Mouse (Mus musculus): ENCODE data around the gene Olfr702. TPM values are rescaled to one million over a fixed set of nuclear protein-coding genes. Genes with fewer than 3 reads are reported as not detected.

Olfr702 gene
- not detected in 2 replicates for polyA plus RNA-seq (2012; rRNA removed)

GRCm38 (mm10) chr7:106833793-106834192 lies at the start of gene Olfr702:
TSS of gene Olfr702 (minus strand) at chr7:106833893.
- no peak for DNase-seq (ENCODE audit: low spot score)

DNA sequence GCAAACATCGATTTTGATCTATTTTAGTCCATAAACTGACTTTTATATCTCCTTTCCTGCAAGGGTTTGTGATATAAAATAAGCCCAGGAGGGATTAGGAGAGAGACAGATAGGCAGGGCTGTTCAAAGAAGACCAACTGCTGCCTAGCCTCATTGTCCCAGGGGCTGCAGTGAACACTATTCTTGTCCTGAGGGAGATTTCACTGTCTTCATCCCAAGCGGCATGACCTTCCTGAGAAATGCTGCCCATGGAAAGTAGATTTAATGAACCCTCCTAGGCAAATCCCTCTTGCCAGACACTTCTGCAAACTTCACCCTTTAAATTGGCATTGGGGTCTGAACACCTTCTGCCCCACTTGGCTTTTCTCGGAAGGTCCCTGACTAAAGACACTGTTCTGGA lies 43.1 kb upstream of the Olfr702 start, which contains the start of gene Olfr705:
Gene Olfr705 (minus strand): TSS at position 101 of the 400 bp plus-strand sequence.
- DNase-seq (ENCODE audit: low spot score): no peak

DNA sequence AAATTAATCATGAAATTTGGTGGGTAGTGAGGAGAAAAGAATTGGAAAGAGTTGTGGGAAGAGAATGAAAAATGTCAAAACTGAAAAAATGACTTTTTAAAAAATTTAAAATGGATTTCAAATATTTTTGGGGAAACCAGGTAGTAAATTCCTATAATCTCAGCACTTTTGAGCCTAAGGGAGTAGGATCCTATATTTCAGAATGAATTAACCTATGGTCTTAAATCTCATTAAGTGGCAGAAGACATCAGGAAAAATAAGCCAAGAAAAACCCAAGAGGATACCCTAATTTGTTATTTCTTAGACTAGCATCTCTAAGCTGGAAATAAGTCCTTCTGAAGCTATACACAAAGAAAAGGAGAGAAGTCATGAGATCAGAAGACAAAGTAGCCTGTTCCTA lies 29.2 kb upstream of the Olfr702 start, which contains the start of gene Olfr704:
Gene Olfr704 (plus strand): TSS at position 301 of the 400 bp plus-strand sequence.
- DNase-seq (ENCODE audit: low spot score): no peak

GRCm38 (mm10) chr7:106843060-106843459 lies 9.4 kb upstream of the Olfr702 start, which contains the start of gene Olfr703:
TSS of gene Olfr703 (plus strand) at chr7:106843360.
- no peak for DNase-seq (ENCODE audit: low spot score)

DNA sequence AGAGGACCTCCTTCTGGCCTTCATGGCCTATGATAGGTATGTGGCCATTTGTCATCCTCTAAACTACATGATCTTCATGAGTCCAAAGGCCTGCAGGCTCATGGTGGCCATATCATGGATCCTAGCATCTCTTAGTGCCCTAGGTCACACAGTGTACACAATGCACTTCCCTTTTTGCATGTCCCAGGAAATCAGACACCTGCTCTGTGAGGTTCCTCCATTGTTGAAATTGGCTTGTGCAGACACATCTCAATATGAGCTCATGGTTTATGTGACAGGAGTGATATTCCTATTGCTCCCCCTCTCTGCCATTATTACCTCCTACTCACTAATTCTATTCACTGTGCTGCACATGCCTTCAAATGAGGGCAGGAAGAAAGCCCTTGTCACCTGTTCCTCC lies 15.3 kb downstream of the Olfr702 start:
- DNase-seq (ENCODE audit: low spot score): no peak

DNA sequence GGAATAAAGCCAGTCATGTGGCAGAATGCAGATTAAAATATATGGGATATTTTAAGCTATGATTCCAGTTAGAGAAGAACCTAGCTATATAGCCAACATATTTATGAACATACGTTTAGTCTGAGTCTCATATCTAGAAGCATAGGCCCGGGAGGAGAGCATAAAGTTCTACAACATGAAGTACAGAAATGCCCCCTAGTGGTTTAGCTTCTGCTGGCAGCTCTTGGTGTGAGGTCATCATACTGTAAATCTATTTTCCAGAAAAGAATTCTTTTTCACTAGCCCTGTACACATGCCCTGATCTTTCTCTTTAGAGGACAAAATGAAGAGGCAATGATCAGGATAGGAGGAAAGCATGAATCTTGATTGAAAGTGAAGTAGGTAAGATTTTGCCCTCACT lies 17.9 kb downstream of the Olfr702 start:
- DNase-seq (ENCODE audit: low spot score): no peak

DNA sequence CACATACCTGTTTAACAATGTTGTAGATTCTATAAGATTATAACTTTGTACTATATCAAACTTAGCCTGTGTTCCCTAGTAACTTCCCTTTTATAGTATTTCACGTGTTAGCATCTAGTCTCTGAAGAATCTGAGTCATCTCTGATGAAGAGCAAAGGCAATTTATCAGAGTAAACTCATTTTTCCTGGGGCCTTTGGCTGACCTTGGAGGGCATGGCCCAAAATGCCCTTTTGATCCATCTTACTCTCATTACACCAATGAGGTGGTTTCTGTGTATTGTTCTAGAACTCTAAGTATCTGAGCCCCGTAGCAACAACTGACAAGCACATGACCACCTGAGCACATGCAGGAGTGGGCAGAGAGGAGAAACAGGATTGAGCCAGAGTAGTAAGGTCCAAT lies 19.9 kb downstream of the Olfr702 start, which contains the start of gene Olfr701:
Gene Olfr701 (plus strand): TSS at position 301 of the 400 bp plus-strand sequence.
- no peak for DNase-seq (ENCODE audit: low spot score)

- no peak for DNase-seq (ENCODE audit: low spot score)
Observed at GRCm38 (mm10) chr7:106808734-106809133, 25.0 kb downstream of the Olfr702 start, which contains the start of gene Olfr700. TSS of gene Olfr700 (minus strand) at chr7:106808834.

DNA sequence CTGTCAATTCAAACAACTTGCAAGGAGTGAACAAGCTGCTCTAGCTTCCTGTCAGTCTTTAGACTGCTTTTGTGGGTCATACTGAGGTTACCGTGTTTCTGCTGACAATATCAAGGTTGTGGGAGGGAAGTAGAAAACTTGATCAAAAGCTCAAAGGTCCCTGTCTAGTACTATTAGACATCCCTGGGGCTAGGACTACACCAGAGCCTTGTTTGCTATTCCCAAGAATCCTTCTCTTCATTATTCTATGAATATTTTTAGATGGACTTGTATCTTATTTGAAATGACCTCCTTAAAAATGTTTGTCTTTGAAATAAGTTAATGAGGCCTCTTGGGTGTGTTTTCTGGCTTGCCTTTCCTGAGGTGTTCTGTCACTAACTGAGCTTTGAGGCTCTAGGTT lies 40.6 kb downstream of the Olfr702 start, which contains the start of gene Olfr699:
Gene Olfr699 (minus strand): TSS at position 101 of the 400 bp plus-strand sequence.
- DNase-seq (ENCODE audit: low spot score): no peak

DNA sequence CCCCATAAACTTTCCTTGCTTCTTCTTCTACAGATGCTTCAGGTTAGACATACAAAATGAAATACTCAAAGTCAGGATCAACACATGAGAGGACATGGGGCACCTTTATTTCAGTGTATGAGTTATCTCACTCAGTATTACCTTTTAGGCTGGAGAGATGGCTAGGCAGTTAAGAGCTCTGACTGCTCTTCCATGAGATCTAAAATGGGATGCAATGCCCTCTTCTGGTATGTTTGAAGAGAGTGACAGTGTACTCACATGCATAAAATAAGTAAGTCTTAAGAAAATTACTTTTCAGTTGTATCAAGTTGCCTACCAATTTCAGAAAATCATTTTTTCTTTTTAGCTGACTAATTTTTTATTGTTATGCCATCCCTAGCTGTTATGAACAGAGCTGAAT lies 45.4 kb downstream of the Olfr702 start:
- DNase-seq (ENCODE audit: low spot score): no peak

Other genes with a start within 250 kb of the Olfr702 start
- not detected in 2 replicates for gene Olfr693, start 153.3 kb downstream of the Olfr702 start, polyA plus RNA-seq (2012; rRNA removed)
- not detected in 2 replicates for gene Olfr694, start 142.1 kb downstream of the Olfr702 start, polyA plus RNA-seq (2012; rRNA removed)
- gene Olfr695, start 117.5 kb downstream of the Olfr702 start, polyA plus RNA-seq (2012; rRNA removed): not detected in 2 replicates
- not detected in 2 replicates for gene Olfr697, start 91.5 kb downstream of the Olfr702 start, polyA plus RNA-seq (2012; rRNA removed)
- not detected in 2 replicates for gene Olfr698, start 78.5 kb downstream of the Olfr702 start, polyA plus RNA-seq (2012; rRNA removed)
- not detected in 2 replicates for gene Olfr699, start 40.7 kb downstream of the Olfr702 start, polyA plus RNA-seq (2012; rRNA removed)
- gene Olfr700, start 25.1 kb downstream of the Olfr702 start, polyA plus RNA-seq (2012; rRNA removed): not detected in 2 replicates
- gene Olfr701, start 19.8 kb downstream of the Olfr702 start, polyA plus RNA-seq (2012; rRNA removed): not detected in 2 replicates
- not detected in 2 replicates for gene Olfr703, start 9.5 kb upstream of the Olfr702 start, polyA plus RNA-seq (2012; rRNA removed)
- gene Olfr704, start 29.3 kb upstream of the Olfr702 start, polyA plus RNA-seq (2012; rRNA removed): not detected in 2 replicates
- gene Olfr705, start 43.0 kb upstream of the Olfr702 start, polyA plus RNA-seq (2012; rRNA removed): not detected in 2 replicates
- not detected in 2 replicates for gene Olfr706, start 54.3 kb upstream of the Olfr702 start, polyA plus RNA-seq (2012; rRNA removed)
- gene Olfr707, start 67.3 kb upstream of the Olfr702 start, polyA plus RNA-seq (2012; rRNA removed): not detected in 2 replicates
- not detected in 2 replicates for gene Olfr1532-ps1, start 74.1 kb upstream of the Olfr702 start, polyA plus RNA-seq (2012; rRNA removed)
- gene Olfr709-ps1, start 98.3 kb upstream of the Olfr702 start, polyA plus RNA-seq (2012; rRNA removed): not detected in 2 replicates
- gene Olfr710, start 114.4 kb upstream of the Olfr702 start, polyA plus RNA-seq (2012; rRNA removed): not detected in 2 replicates
- not detected in 2 replicates for gene Olfr6, start 130.0 kb upstream of the Olfr702 start, polyA plus RNA-seq (2012; rRNA removed)
- not detected in 2 replicates for gene Olfr711, start 141.6 kb upstream of the Olfr702 start, polyA plus RNA-seq (2012; rRNA removed)
- not detected in 2 replicates for gene Olfr2, start 172.2 kb upstream of the Olfr702 start, polyA plus RNA-seq (2012; rRNA removed)
- not detected in 2 replicates for gene Olfr713, start 197.3 kb upstream of the Olfr702 start, polyA plus RNA-seq (2012; rRNA removed)
- gene Olfr714, start 237.1 kb upstream of the Olfr702 start, polyA plus RNA-seq (2012; rRNA removed): not detected in 2 replicates

All from urinary bladder, adult 2 months (tissue).